Mouse (Mus musculus) brain, embryonic 14.5 days (tissue): ENCODE measurements around the gene Acvrl1.

Experiments
- CTCF ChIP-seq: fragments of 200-500 bp; IDR thresholded peaks from 2 replicates; pipeline ENCODE4 v1.5.1; 2012; ENCODE audit warnings: inconsistent platforms, mild to moderate bottlenecking, moderate library complexity, borderline replicate concordance; ENCODE audit not compliant: insufficient read depth, insufficient read length; ENCODE audit errors: extremely low read depth
- POLR2A ChIP-seq: fragments of 200-500 bp; IDR thresholded peaks from 2 replicates; pipeline ENCODE4 v1.6.1; 2012; ENCODE audit warnings: mild to moderate bottlenecking, inconsistent platforms, borderline replicate concordance; ENCODE audit not compliant: poor library complexity, insufficient read depth, insufficient read length, severe bottlenecking; ENCODE audit errors: extremely low read depth

DNA sequence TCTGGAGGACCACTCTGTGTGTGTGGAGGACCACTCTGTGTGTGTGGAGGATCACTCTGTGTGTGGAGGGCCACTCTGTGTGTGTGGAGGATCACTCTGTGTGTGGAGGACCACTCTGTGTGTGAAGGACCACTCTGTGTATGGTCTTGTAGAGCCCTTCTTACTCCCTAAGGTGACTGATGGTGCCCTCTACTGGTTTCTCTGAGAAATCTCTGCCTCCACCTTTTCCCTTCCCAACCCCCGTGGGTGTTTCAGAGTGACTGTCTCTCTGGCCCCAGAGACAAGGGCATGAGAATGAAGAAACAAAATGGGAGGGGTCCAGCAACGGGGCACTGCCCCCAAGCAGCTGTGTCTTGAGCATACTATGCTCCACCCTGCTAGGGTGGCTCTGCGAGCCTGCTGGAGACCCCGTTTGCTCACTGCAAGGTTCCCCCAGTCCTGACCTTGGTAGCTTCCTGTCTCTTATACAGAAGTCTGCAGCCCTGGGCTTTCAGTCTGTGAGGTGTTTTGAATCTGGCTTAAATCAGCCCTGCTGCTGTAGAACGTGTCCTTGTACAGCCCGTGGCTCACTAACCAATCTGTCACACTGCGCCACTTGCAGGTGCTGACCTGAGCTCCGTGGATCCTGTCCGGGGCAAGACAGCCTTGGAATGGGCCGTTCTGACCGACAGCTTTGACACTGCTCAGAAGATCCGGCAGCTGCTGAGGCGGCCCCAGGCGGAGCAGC is 9.8 kb upstream of the Acvrl1 start:
- no peak for TF ChIP-seq POLR2A
- peak; percentile 47; the same call in 1 of the 2 replicates for TF ChIP-seq CTCF
